Mouse (Mus musculus) liver, adult 2 months (tissue): Measurements from ENCODE around the gene Colca2.

Source experiments
- CTCF ChIP-seq: fragments of 200-500 bp; IDR thresholded peaks from 2 replicates; pipeline ENCODE4 v1.5.1; 2011; ENCODE audit warnings: low read depth, low read length, control low read depth
- POLR2A ChIP-seq: fragments of 200-500 bp; IDR thresholded peaks from 2 replicates; pipeline ENCODE4 v1.6.1; 2011; ENCODE audit warnings: low read length, control low read depth; ENCODE audit not compliant: insufficient read depth; ENCODE audit errors: extremely low read depth

GRCm38 (mm10) chr9:51258426-51258825 lies 19.9 kb downstream of the Colca2 start:
- TF ChIP-seq CTCF (no peak), POLR2A (no peak)
